ENCODE assay signal across 11 mouse cellular contexts in genomic region chr2:153914151-153914550, GRCm38 (mm10). TPM values are rescaled to one million over a fixed set of nuclear protein-coding genes. Genes with fewer than 3 reads are reported as not detected.
DNase-seq lines count a peak whose midpoint lies in the region; ATAC-seq and TF ChIP-seq lines count a peak whose summit lies in the region.
"Had no signal": no experiment of that assay in that cellular context is flagged by ENCODE, and none has a peak within 500 bp of the region (broad histone marks: within the 10 kb centered on the region; RNA-seq: fewer than 3 reads in every experiment).

No protein-coding gene starts in this region.

- H3K27ac ChIP-seq in gastrocnemius, adult 2 months = no peak overlapping the region

- DNase-seq in gastrocnemius, adult 2 months = peak; percentile 56
- no peak for DNase-seq in gastrocnemius, adult 8-10 months (ENCODE audit: low spot score in 2 of 2)
- DNase-seq in 416B (ENCODE audit: low read depth) = peak; percentile 20
- peak; percentile 22 for DNase-seq in brain, embryonic 14.5 days (ENCODE audit: low read depth)
- DNase-seq in left cerebral cortex, postnatal 14 days (ENCODE audit: low spot score in 2 of 2) = peak; percentile 12 to 39
- no peak for DNase-seq in neural tube, embryonic 10.5 days (ENCODE audit: extremely low spot score, low spot score)
- no peak for DNase-seq in thymus, postnatal 0 days (ENCODE audit: low spot score)

- TF ChIP-seq CTCF in gastrocnemius, adult 2 months (IDR thresholded peaks at IDR 0.05) = no peak
- TF ChIP-seq CTCF in brain, embryonic 14.5 days (IDR thresholded peaks at IDR 0.05; ENCODE audit: borderline replicate concordance, extremely low read depth, insufficient read depth, insufficient read length) = no peak

- H3K4me3 ChIP-seq in gastrocnemius, adult 2 months = no peak overlapping the region

- no peak for ATAC-seq in activated CD4-positive, CD25-positive, alpha-beta regulatory T cell, adult 4 months

- intact Hi-C loops in gastrocnemius, adult 2 months (cut with DNase I) = no loop called here
- intact Hi-C loops in left cerebral cortex, postnatal 14 days (cut with DNase I) = no loop called here

- no peak for TF ChIP-seq POLR2A in brain, embryonic 14.5 days (IDR thresholded peaks at IDR 0.05; ENCODE audit: borderline replicate concordance, extremely low read depth, insufficient read depth, insufficient read length, poor library complexity, severe bottlenecking)

RNA-seq across cellular contexts. Expression of gene Bpifb3, which starts 3.9 kb away (rescaled TPM):
- not detected for total RNA-seq in gastrocnemius, adult 2 months (2021)
- total RNA-seq in gastrocnemius, adult 8-10 months (2022) = not detected
- 0.06 and 0.07 TPM in 2 replicates for polyA plus RNA-seq in brain, embryonic 14.5 days (2012; rRNA removed)
- total RNA-seq in left cerebral cortex, postnatal 14 days (2021) = not detected
- polyA plus RNA-seq in thymus, postnatal 0 days (2015; fragmentation: Nextera tagmentation; extraction: Ambion mirVana) = 0.44 and 0.51 TPM in 2 replicates
- not detected for polyA plus RNA-seq in activated CD4-positive, CD25-positive, alpha-beta regulatory T cell, adult 4 months (2017; shearing (Covaris generic))
- polyA plus RNA-seq: heart, embryonic 14.5 days; limb, embryonic 14.5 days; stomach, embryonic 16.5 days had no signal

RNA-seq across cellular contexts. Expression of gene Bpifb6, which starts 14.0 kb away (rescaled TPM):
- total RNA-seq in gastrocnemius, adult 2 months (2021) = not detected
- total RNA-seq in gastrocnemius, adult 8-10 months (2022) = not detected
- polyA plus RNA-seq in brain, embryonic 14.5 days (2012; rRNA removed) = 0.04 TPM in 1 of 2 replicates, not detected in the other
- not detected for total RNA-seq in left cerebral cortex, postnatal 14 days (2021)
- 0.14 TPM in 1 of 2 replicates, not detected in the other for polyA plus RNA-seq in thymus, postnatal 0 days (2015; fragmentation: Nextera tagmentation; extraction: Ambion mirVana)
- polyA plus RNA-seq in activated CD4-positive, CD25-positive, alpha-beta regulatory T cell, adult 4 months (2017; shearing (Covaris generic)) = not detected
- polyA plus RNA-seq: heart, embryonic 14.5 days; limb, embryonic 14.5 days; stomach, embryonic 16.5 days had no signal

RNA-seq across cellular contexts. Expression of gene Bpifb4, which starts 23.9 kb away (rescaled TPM):
- not detected for total RNA-seq in gastrocnemius, adult 2 months (2021)
- total RNA-seq in gastrocnemius, adult 8-10 months (2022) = not detected
- polyA plus RNA-seq in brain, embryonic 14.5 days (2012; rRNA removed) = not detected in 2 replicates
- total RNA-seq in left cerebral cortex, postnatal 14 days (2021) = not detected
- 0.10 and 0.19 TPM in 2 replicates for polyA plus RNA-seq in thymus, postnatal 0 days (2015; fragmentation: Nextera tagmentation; extraction: Ambion mirVana)
- not detected for polyA plus RNA-seq in activated CD4-positive, CD25-positive, alpha-beta regulatory T cell, adult 4 months (2017; shearing (Covaris generic))
- polyA plus RNA-seq: heart, embryonic 14.5 days; limb, embryonic 14.5 days; stomach, embryonic 16.5 days had no signal

RNA-seq across cellular contexts. Expression of gene Bpifb2, which starts 39.3 kb away (rescaled TPM):
- not detected for total RNA-seq in gastrocnemius, adult 2 months (2021)
- total RNA-seq in gastrocnemius, adult 8-10 months (2022) = not detected
- not detected in 2 replicates for polyA plus RNA-seq in brain, embryonic 14.5 days (2012; rRNA removed)
- total RNA-seq in left cerebral cortex, postnatal 14 days (2021) = not detected
- 0.22 and 0.33 TPM in 2 replicates for polyA plus RNA-seq in thymus, postnatal 0 days (2015; fragmentation: Nextera tagmentation; extraction: Ambion mirVana)
- polyA plus RNA-seq in activated CD4-positive, CD25-positive, alpha-beta regulatory T cell, adult 4 months (2017; shearing (Covaris generic)) = not detected
- polyA plus RNA-seq: heart, embryonic 14.5 days; stomach, embryonic 16.5 days had no signal

RNA-seq across cellular contexts. Expression of gene Sun5, which starts 43.3 kb away (rescaled TPM):
- not detected for total RNA-seq in gastrocnemius, adult 2 months (2021)
- not detected for total RNA-seq in gastrocnemius, adult 8-10 months (2022)
- polyA plus RNA-seq in brain, embryonic 14.5 days (2012; rRNA removed) = not detected in 2 replicates
- total RNA-seq in left cerebral cortex, postnatal 14 days (2021) = not detected
- polyA plus RNA-seq in thymus, postnatal 0 days (2015; fragmentation: Nextera tagmentation; extraction: Ambion mirVana) = not detected in 2 replicates
- not detected for polyA plus RNA-seq in activated CD4-positive, CD25-positive, alpha-beta regulatory T cell, adult 4 months (2017; shearing (Covaris generic))
- polyA plus RNA-seq: heart, embryonic 14.5 days; limb, embryonic 14.5 days; stomach, embryonic 16.5 days had no signal

Comparison
In these comparisons a context has a peak if more than half of its experiments do, and no peak if none do; other contexts are left out.
1. DNase-seq: peak in gastrocnemius, adult 2 months (single experiment), 416B (single experiment), brain, embryonic 14.5 days (single experiment) and left cerebral cortex, postnatal 14 days (2 of 2); none in gastrocnemius, adult 8-10 months (0 of 2), neural tube, embryonic 10.5 days (single experiment) and thymus, postnatal 0 days (single experiment).